ENCODE assay signal across 20 mouse cellular contexts in genomic region chr5:112244890-112245615, GRCm38 (mm10). TPM values are rescaled to one million over a fixed set of nuclear protein-coding genes. Genes with fewer than 3 reads are reported as not detected.
DNase-seq lines count a peak whose midpoint lies in the region; ATAC-seq and TF ChIP-seq lines count a peak whose summit lies in the region.
"Had no signal": no experiment of that assay in that cellular context is flagged by ENCODE, and none has a peak within 500 bp of the region (broad histone marks: within the 10 kb centered on the region; RNA-seq: fewer than 3 reads in every experiment).

No protein-coding gene starts in this region.

- H3K4me3 ChIP-seq in forebrain, embryonic 10.5 days, result no peak overlapping the region
- no peak overlapping the region for H3K4me3 ChIP-seq in forebrain, embryonic 13.5 days
- H3K4me3 ChIP-seq in liver, embryonic 11.5 days (ENCODE audit: low read depth, low read length), result no peak overlapping the region
- H3K4me3 ChIP-seq in G1E (ENCODE audit: low read depth, low read length), result peak overlapping the region; percentile 38; the same call in 1 of the 2 replicates
- H3K4me3 ChIP-seq: forebrain, embryonic 15.5 days; heart, embryonic 13.5 days; hindbrain, embryonic 12.5 days had no signal

- H3K4me1 ChIP-seq in forebrain, embryonic 10.5 days, result peaks cover 43% of the 10 kb centered on the region
- peaks cover 14% of the 10 kb centered on the region; the same call in 1 of the 2 replicates for H3K4me1 ChIP-seq in forebrain, embryonic 13.5 days
- peaks cover 21% of the 10 kb centered on the region for H3K4me1 ChIP-seq in liver, embryonic 11.5 days (replicated peaks; ENCODE audit: control insufficient read depth, insufficient read depth, low read length)
- H3K4me1 ChIP-seq in G1E (ENCODE audit: insufficient read depth, low read depth, low read length), result peaks cover 88% of the 10 kb centered on the region

- DNase-seq in forebrain, embryonic 10.5 days (ENCODE audit: extremely low spot score, low spot score), result no peak
- DNase-seq in liver, embryonic 11.5 days (ENCODE audit: low spot score), result no peak
- DNase-seq in liver (no peak), G1E (ENCODE audit: low spot score) (no peak), ZHBTc4 (ENCODE audit: low read depth, low spot score) (peak; percentile 39)
- no peak for DNase-seq in kidney, adult 9 months
- DNase-seq: adrenal gland, postnatal 14 days; B cell, adult 2 months; cerebellum, adult 11-12 months; cerebellum, adult 9-10 months; cerebellum, postnatal 36 days; gastrocnemius, postnatal 36 days; heart, adult 11 months; heart, postnatal 36 days had no signal

- peaks cover 12% of the 10 kb centered on the region for H3K27me3 ChIP-seq in forebrain, embryonic 10.5 days (ENCODE audit: poor library complexity, severe bottlenecking)
- 0 out of 2 replicates have a peak, but pooled peaks cover 2% of the 10 kb centered on the region for H3K27me3 ChIP-seq in forebrain, embryonic 13.5 days
- no peaks in the 10 kb centered on the region for H3K27me3 ChIP-seq in liver, embryonic 11.5 days (replicated peaks; ENCODE audit: control insufficient read depth, insufficient read depth, low read length)
- H3K27me3 ChIP-seq in G1E (ENCODE audit: insufficient read depth, low read length), result no peaks in the 10 kb centered on the region
- H3K27me3 ChIP-seq: forebrain, embryonic 15.5 days; hindbrain, embryonic 12.5 days had no signal

- peak overlapping the region; percentile 8; the same call in 1 of the 2 replicates for H3K27ac ChIP-seq in forebrain, embryonic 10.5 days
- no peak overlapping the region for H3K27ac ChIP-seq in forebrain, embryonic 13.5 days
- peak overlapping the region; percentile 45; the same call in 1 of the 2 replicates for H3K27ac ChIP-seq in liver, embryonic 11.5 days (ENCODE audit: low read depth, low read length)
- H3K27ac ChIP-seq: forebrain, embryonic 15.5 days; heart, embryonic 13.5 days; hindbrain, embryonic 12.5 days; hindbrain, postnatal 0 days had no signal

- no peak for TF ChIP-seq CTCF in G1E (IDR thresholded peaks at IDR 0.05; ENCODE audit: low read depth, low read length)

- no peak overlapping the region for H3K9ac ChIP-seq in forebrain, embryonic 13.5 days
- H3K9ac ChIP-seq in liver, embryonic 11.5 days (ENCODE audit: low read depth, low read length), result no peak overlapping the region
- H3K9ac ChIP-seq: forebrain, embryonic 15.5 days; heart, embryonic 13.5 days; hindbrain, embryonic 12.5 days had no signal

- H3K4me2 ChIP-seq in forebrain, embryonic 13.5 days, result no peak overlapping the region
- H3K4me2 ChIP-seq in liver, embryonic 11.5 days, result no peak overlapping the region
- H3K4me2 ChIP-seq: forebrain, embryonic 15.5 days; heart, embryonic 13.5 days; hindbrain, embryonic 12.5 days had no signal

- no peaks in the 10 kb centered on the region for H3K36me3 ChIP-seq in forebrain, embryonic 10.5 days (replicated peaks)
- H3K36me3 ChIP-seq in forebrain, embryonic 13.5 days (ENCODE audit: poor library complexity, severe bottlenecking), result no peaks in the 10 kb centered on the region
- H3K36me3 ChIP-seq in liver, embryonic 11.5 days (ENCODE audit: control insufficient read depth, insufficient read depth, low read length), result no peaks in the 10 kb centered on the region
- H3K36me3 ChIP-seq in G1E (replicated peaks), result peaks cover 2% of the 10 kb centered on the region
- H3K36me3 ChIP-seq: forebrain, embryonic 15.5 days; heart, embryonic 13.5 days; hindbrain, embryonic 12.5 days had no signal

- ATAC-seq in forebrain, embryonic 13.5 days, result no peak
- no peak for ATAC-seq in liver, embryonic 11.5 days (replicated peaks; ENCODE audit: low FRiP score)
- no peak for ATAC-seq in G1E (ENCODE audit: extremely low read depth, insufficient number of reproducible peaks, low FRiP score, poor library complexity, severe bottlenecking)
- ATAC-seq: CD4-positive, CD25-positive, alpha-beta regulatory T cell, adult 4 months; forebrain, embryonic 15.5 days; hindbrain, postnatal 0 days had no signal

- whole genome bisulfite sequencing in forebrain, embryonic 10.5 days, result 55% methylated on average over 8 of the region's 8 CpGs
- WGBS in forebrain, embryonic 13.5 days, result 50% methylated on average over 8 of the region's 8 CpGs
- WGBS in liver, embryonic 11.5 days, result 56% methylated on average over 8 of the region's 8 CpGs

- no peaks in the 10 kb centered on the region for H3K9me3 ChIP-seq in forebrain, embryonic 10.5 days
- H3K9me3 ChIP-seq in forebrain, embryonic 13.5 days (replicated peaks), result no peaks in the 10 kb centered on the region
- peaks cover 3% of the 10 kb centered on the region; the same call in 1 of the 2 replicates for H3K9me3 ChIP-seq in liver, embryonic 11.5 days (ENCODE audit: control insufficient read depth, low read length)
- H3K9me3 ChIP-seq in G1E (replicated peaks), result peaks cover 16% of the 10 kb centered on the region
- H3K9me3 ChIP-seq: forebrain, embryonic 15.5 days; heart, embryonic 13.5 days; hindbrain, embryonic 12.5 days had no signal

RNA-seq across cellular contexts. Expression of gene Cryba4, which starts 7.3 kb away (rescaled TPM):
- polyA plus RNA-seq in forebrain, embryonic 10.5 days (2016; fragmentation: Nextera tagmentation; extraction: Ambion mirVana), result 0.48 TPM in 1 of 2 replicates, not detected in the other
- 0.42 and 1.6 TPM in 2 replicates for polyA plus RNA-seq in forebrain, embryonic 13.5 days (2015; fragmentation: Nextera tagmentation; extraction: Ambion mirVana)
- polyA plus RNA-seq in liver, embryonic 11.5 days (2014; fragmentation: Nextera tagmentation; extraction: Ambion mirVana), result 0.84 and 1.3 TPM in 2 replicates
- total RNA-seq in G1E (2014; fragmentation: Nextera tagmentation) (not detected in 2 replicates), G1E (2017) (0.98 TPM in 1 of 2 replicates, not detected in the other)
- polyA plus RNA-seq in G1E (2012), result 0.43 and 0.63 TPM in 2 replicates

RNA-seq across cellular contexts. Expression of gene Crybb1, which starts 10.6 kb away (rescaled TPM):
- 0.30 TPM in 1 of 2 replicates, not detected in the other for polyA plus RNA-seq in forebrain, embryonic 10.5 days (2016; fragmentation: Nextera tagmentation; extraction: Ambion mirVana)
- 2.1 TPM in 2 replicates for polyA plus RNA-seq in forebrain, embryonic 13.5 days (2015; fragmentation: Nextera tagmentation; extraction: Ambion mirVana)
- polyA plus RNA-seq in liver, embryonic 11.5 days (2014; fragmentation: Nextera tagmentation; extraction: Ambion mirVana), result 0.31 and 0.45 TPM in 2 replicates
- total RNA-seq in G1E (2014; fragmentation: Nextera tagmentation), result not detected in 2 replicates
- not detected in 2 replicates for total RNA-seq in G1E (2017)
- polyA plus RNA-seq in G1E (2012), result 0.14 TPM in 1 of 2 replicates, not detected in the other
- polyA plus RNA-seq: CD4-positive, CD25-positive, alpha-beta regulatory T cell, adult 4 months had no signal

RNA-seq across cellular contexts. Expression of gene Tpst2, which starts 31.4 kb away (rescaled TPM):
- 36.7 and 37.7 TPM in 2 replicates for polyA plus RNA-seq in forebrain, embryonic 10.5 days (2016; fragmentation: Nextera tagmentation; extraction: Ambion mirVana)
- 28.4 and 29.8 TPM in 2 replicates for polyA plus RNA-seq in forebrain, embryonic 13.5 days (2015; fragmentation: Nextera tagmentation; extraction: Ambion mirVana)
- 66.0 and 66.7 TPM in 2 replicates for polyA plus RNA-seq in liver, embryonic 11.5 days (2014; fragmentation: Nextera tagmentation; extraction: Ambion mirVana)
- total RNA-seq in G1E (2014; fragmentation: Nextera tagmentation), result 43.7 and 55.7 TPM in 2 replicates
- 32.9 and 37.3 TPM in 2 replicates for total RNA-seq in G1E (2017)
- polyA plus RNA-seq in G1E (2012), result 103 and 156 TPM in 2 replicates
